Mouse (Mus musculus): ENCODE data around the gene Ykt6. TPM values are rescaled to one million over a fixed set of nuclear protein-coding genes. Genes with fewer than 3 reads are reported as not detected.
A peak's percentile ranks its signal among the peaks of the same experiment; 100 is the strongest.

The Ykt6 gene
- total and polyA plus RNA-seq, 3 experiments: 79.8 to 117 (median 95.8) TPM

GRCm38 (mm10) chr11:5908642-5909041 lies 46.9 kb upstream of the Ykt6 start:
- dilution Hi-C loops (cut with MboI; ENCODE audit: extremely low pct_ligation_motif_present, extremely low pct_unique_long_range_greater_than_20kb, low sequenced_read_pairs) (no loop called here), in situ Hi-C loops (cut with MboI; ENCODE audit: low pct_ligation_motif_present, low pct_unique_long_range_greater_than_20kb, low sequenced_read_pairs) (no loop called here)
- H3K27ac ChIP-seq (ENCODE audit: insufficient read depth, low read depth): no peak overlapping the region
- no peak for DNase-seq (ENCODE audit: extremely low read depth)
- TF ChIP-seq CTCF (conservative IDR thresholded peaks at IDR 0.05 in 1 of 2, IDR thresholded peaks at IDR 0.05 in 1 of 2; ENCODE audit: low read depth in 2 of 2, low read length in 2 of 2): no peak
- no peaks in the 10 kb centered on the region for H3K36me3 ChIP-seq (replicated peaks in 1 of 2; ENCODE audit: control insufficient read depth in 1 of 2, insufficient read depth in 1 of 2, low read length in 1 of 2)
- H3K9ac ChIP-seq (ENCODE audit: insufficient read depth, low read depth): no peak overlapping the region
- no peaks in the 10 kb centered on the region for H3K79me2 ChIP-seq (replicated peaks; ENCODE audit: control insufficient read depth, extremely low read depth, insufficient read depth, poor library complexity, severe bottlenecking)
- no peaks in the 10 kb centered on the region for H3K27me3 ChIP-seq (replicated peaks)
- H3K4me3 ChIP-seq (replicated peaks in 1 of 3; ENCODE audit: low read depth in 2 of 3, low read length in 2 of 3, poor library complexity in 1 of 3): no peak overlapping the region
- H3K4me1 ChIP-seq (ENCODE audit: control insufficient read depth in 1 of 2, insufficient read depth in 2 of 2): peaks cover 4 to 12% of the 10 kb centered on the region in 2 experiments
- no peak overlapping the region for H3K4me2 ChIP-seq (ENCODE audit: insufficient read depth, low read depth, poor library complexity, severe bottlenecking)
- H3K9me3 ChIP-seq (replicated peaks; ENCODE audit: low read length): no peaks in the 10 kb centered on the region

GRCm38 (mm10) chr11:5912635-5913034 lies 42.9 kb upstream of the Ykt6 start:
- Histone ChIP-seq H3K4me3 (replicated peaks in 1 of 3; ENCODE audit: low read depth in 2 of 3, low read length in 2 of 3, poor library complexity in 1 of 3) (no peak overlapping the region), H3K27ac (ENCODE audit: insufficient read depth, low read depth) (no peak overlapping the region), H3K4me1 (ENCODE audit: control insufficient read depth in 1 of 2, insufficient read depth in 2 of 2) (peaks cover 4 to 17% of the 10 kb centered on the region in 2 experiments), H3K79me2 (replicated peaks; ENCODE audit: control insufficient read depth, extremely low read depth, insufficient read depth, poor library complexity, severe bottlenecking) (no peaks in the 10 kb centered on the region), H3K27me3 (replicated peaks) (peaks cover 5% of the 10 kb centered on the region), H3K9me3 (replicated peaks; ENCODE audit: low read length) (no peaks in the 10 kb centered on the region), H3K4me2 (ENCODE audit: insufficient read depth, low read depth, poor library complexity, severe bottlenecking) (no peak overlapping the region), H3K9ac (ENCODE audit: insufficient read depth, low read depth) (no peak overlapping the region), H3K36me3 (replicated peaks in 1 of 2; ENCODE audit: control insufficient read depth in 1 of 2, insufficient read depth in 1 of 2, low read length in 1 of 2) (no peaks in the 10 kb centered on the region)
- DNase-seq (ENCODE audit: extremely low read depth): peak; percentile 72
- in situ Hi-C loops (cut with MboI; ENCODE audit: low pct_ligation_motif_present, low pct_unique_long_range_greater_than_20kb, low sequenced_read_pairs): no loop called here
- dilution Hi-C loops (cut with MboI; ENCODE audit: extremely low pct_ligation_motif_present, extremely low pct_unique_long_range_greater_than_20kb, low sequenced_read_pairs): no loop called here
- TF ChIP-seq BHLHE40 (IDR thresholded peaks at IDR 0.05; ENCODE audit: low read depth, low read length) (no peak), JUN (IDR thresholded peaks at IDR 0.05; ENCODE audit: insufficient read depth, low read depth, low read length) (no peak), MAX (IDR thresholded peaks at IDR 0.05; ENCODE audit: low read length) (no peak), PAX5 (IDR thresholded peaks at IDR 0.05; ENCODE audit: low read length) (no peak), ZMIZ1 (IDR thresholded peaks at IDR 0.05; ENCODE audit: low read depth, low read length) (no peak), ETS1 (conservative IDR thresholded peaks at IDR 0.05; ENCODE audit: low read depth, low read length) (no peak), KAT2A (IDR thresholded peaks at IDR 0.05; ENCODE audit: insufficient replicate concordance, low read length) (no peak), GABPA (IDR thresholded peaks at IDR 0.05; ENCODE audit: insufficient replicate concordance, low read depth, low read length) (no peak), NRF1 (IDR thresholded peaks at IDR 0.05; ENCODE audit: low read depth, low read length) (no peak), TCF12 (IDR thresholded peaks at IDR 0.05; ENCODE audit: low read depth, low read length) (peak; percentile 20; the same call in 1 of the 2 replicates), HCFC1 (IDR thresholded peaks at IDR 0.05; ENCODE audit: low read depth, low read length) (no peak), CTCF (conservative IDR thresholded peaks at IDR 0.05 in 1 of 2, IDR thresholded peaks at IDR 0.05 in 1 of 2; ENCODE audit: low read depth in 2 of 2, low read length in 2 of 2) (peak; percentile 38 to 97), ELF1 (IDR thresholded peaks at IDR 0.05; ENCODE audit: low read depth, low read length) (no peak), ZC3H11A (IDR thresholded peaks at IDR 0.05; ENCODE audit: low read depth, low read length) (peak; percentile 53; the same call in 1 of the 2 replicates), MYC (IDR thresholded peaks at IDR 0.05; ENCODE audit: low read depth, low read length) (peak; percentile 60), RAD21 (IDR thresholded peaks at IDR 0.05; ENCODE audit: low read depth, low read length) (peak; percentile 92), USF2 (conservative IDR thresholded peaks at IDR 0.05; ENCODE audit: low read depth, low read length) (no peak), MXI1 (IDR thresholded peaks at IDR 0.05; ENCODE audit: low read depth, low read length) (no peak), ZKSCAN1 (IDR thresholded peaks at IDR 0.05; ENCODE audit: borderline replicate concordance, low read depth, low read length) (no peak), POLR2A (IDR thresholded peaks at IDR 0.05; ENCODE audit: low read depth, low read length) (no peak), E2F4 (IDR thresholded peaks at IDR 0.05; ENCODE audit: insufficient replicate concordance, low read depth, low read length) (no peak), SIN3A (IDR thresholded peaks at IDR 0.05; ENCODE audit: low read length) (no peak), MAZ (IDR thresholded peaks at IDR 0.05; ENCODE audit: low read depth, low read length) (no peak), RCOR1 (conservative IDR thresholded peaks at IDR 0.05; ENCODE audit: low read depth, low read length) (no peak), SMC3 (IDR thresholded peaks at IDR 0.05; ENCODE audit: low read depth, low read length) (peak; percentile 93), CHD1 (IDR thresholded peaks at IDR 0.05; ENCODE audit: low read depth, low read length) (0 out of 2 replicates have a peak, but pooled peaks have one; percentile 15), NELFE (IDR thresholded peaks at IDR 0.05; ENCODE audit: low read depth, low read length) (no peak), USF1 (IDR thresholded peaks at IDR 0.05; ENCODE audit: low read depth, low read length) (no peak), MEF2A (IDR thresholded peaks at IDR 0.05; ENCODE audit: borderline replicate concordance, low read depth, low read length) (no peak), MAFK (IDR thresholded peaks at IDR 0.05; ENCODE audit: insufficient replicate concordance, low read length) (no peak), TBP (conservative IDR thresholded peaks at IDR 0.05; ENCODE audit: low read depth, low read length) (no peak), POLR2AphosphoS2 (IDR thresholded peaks at IDR 0.05; ENCODE audit: low read depth, low read length) (no peak), EP300 (IDR thresholded peaks at IDR 0.05; ENCODE audit: low read length) (peak; percentile 65), ZNF384 (IDR thresholded peaks at IDR 0.05; ENCODE audit: low read depth, low read length) (no peak; the same call in 1 of the 2 replicates)
